20 mouse cellular contexts compared by ENCODE assay signal in the genomic region with DNA sequence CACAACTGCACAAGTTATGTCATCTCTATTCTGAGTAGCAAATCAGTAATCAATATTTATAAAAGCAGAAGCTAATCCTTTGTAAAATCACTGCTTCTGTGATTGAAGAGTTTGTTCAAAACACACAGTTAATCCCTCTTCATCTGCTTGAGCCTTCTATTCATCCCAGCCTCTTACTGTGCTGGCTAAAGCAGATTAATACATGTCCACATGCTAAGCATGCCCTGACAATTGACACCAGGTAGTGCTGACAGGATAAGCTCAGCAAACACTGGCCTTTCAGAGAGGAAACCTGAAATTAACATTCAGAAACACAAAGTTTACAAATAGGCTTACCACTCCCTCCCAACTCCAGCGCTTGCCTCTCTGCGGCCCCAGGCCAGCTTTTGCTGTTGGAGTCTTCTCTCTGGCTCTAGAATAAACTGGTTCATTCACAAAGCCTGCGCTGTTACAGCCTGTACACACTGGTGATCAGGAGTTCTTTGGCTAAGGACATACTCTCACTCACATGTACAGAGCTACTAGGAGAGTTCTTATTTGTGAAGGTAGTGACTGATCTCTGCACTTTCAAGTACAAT.
DNase-seq lines count a peak whose midpoint lies in the region; ATAC-seq lines count a peak whose summit lies in the region.
"Had no signal": no experiment of that assay in that cellular context is flagged by ENCODE, and none has a peak within 500 bp of the region (broad histone marks: within the 10 kb centered on the region; RNA-seq: fewer than 3 reads in every experiment).

No protein-coding gene starts in this region.

- no peak overlapping the region for H3K4me2 ChIP-seq in hindbrain, embryonic 13.5 days
- no peak overlapping the region for H3K4me2 ChIP-seq in hindbrain, embryonic 11.5 days (replicated peaks; ENCODE audit: low read depth, low read length)
- H3K4me2 ChIP-seq in neural tube, embryonic 13.5 days: no peak overlapping the region
- H3K4me2 ChIP-seq in embryonic facial prominence, embryonic 11.5 days (ENCODE audit: low read depth, low read length): no peak overlapping the region
- H3K4me2 ChIP-seq: limb, embryonic 12.5 days; liver, embryonic 15.5 days had no signal

- no peaks in the 10 kb centered on the region for H3K4me1 ChIP-seq in hindbrain, embryonic 13.5 days (replicated peaks)
- no peaks in the 10 kb centered on the region for H3K4me1 ChIP-seq in hindbrain, embryonic 11.5 days (replicated peaks; ENCODE audit: control insufficient read depth, insufficient read depth, low read length)
- peaks cover 12% of the 10 kb centered on the region for H3K4me1 ChIP-seq in neural tube, embryonic 13.5 days (replicated peaks)
- no peaks in the 10 kb centered on the region for H3K4me1 ChIP-seq in embryonic facial prominence, embryonic 11.5 days (ENCODE audit: control insufficient read depth, insufficient read depth, low read length)
- H3K4me1 ChIP-seq: liver, embryonic 15.5 days had no signal

- no peak overlapping the region for H3K9ac ChIP-seq in hindbrain, embryonic 13.5 days
- H3K9ac ChIP-seq in hindbrain, embryonic 11.5 days (ENCODE audit: low read depth, low read length): no peak overlapping the region
- no peak overlapping the region for H3K9ac ChIP-seq in neural tube, embryonic 13.5 days
- H3K9ac ChIP-seq in embryonic facial prominence, embryonic 11.5 days (replicated peaks; ENCODE audit: low read length): no peak overlapping the region
- H3K9ac ChIP-seq: limb, embryonic 12.5 days; liver, embryonic 15.5 days had no signal

- 69% methylated on average over 3 of the region's 3 CpGs for WGBS in hindbrain, embryonic 13.5 days
- 76% methylated on average over 3 of the region's 3 CpGs for WGBS in hindbrain, embryonic 11.5 days
- 36% methylated on average over 3 of the region's 3 CpGs for WGBS in neural tube, embryonic 13.5 days
- 34% methylated on average over 3 of the region's 3 CpGs for WGBS in embryonic facial prominence, embryonic 11.5 days

- H3K27me3 ChIP-seq in hindbrain, embryonic 13.5 days: no peaks in the 10 kb centered on the region
- no peaks in the 10 kb centered on the region for H3K27me3 ChIP-seq in hindbrain, embryonic 11.5 days (ENCODE audit: control insufficient read depth, insufficient read depth, low read length)
- H3K27me3 ChIP-seq in neural tube, embryonic 13.5 days: no peaks in the 10 kb centered on the region
- no peaks in the 10 kb centered on the region for H3K27me3 ChIP-seq in embryonic facial prominence, embryonic 11.5 days (ENCODE audit: control insufficient read depth, insufficient read depth, low read length)
- H3K27me3 ChIP-seq: liver, embryonic 15.5 days had no signal

- H3K27ac ChIP-seq in hindbrain, embryonic 13.5 days: peak overlapping the region; percentile 26; the same call in 1 of the 2 replicates
- H3K27ac ChIP-seq in hindbrain, embryonic 11.5 days (ENCODE audit: low read depth, low read length): no peak overlapping the region
- peak overlapping the region; percentile 42; the same call in 1 of the 2 replicates for H3K27ac ChIP-seq in neural tube, embryonic 13.5 days (replicated peaks)
- H3K27ac ChIP-seq in embryonic facial prominence, embryonic 11.5 days (replicated peaks; ENCODE audit: low read depth, low read length): no peak overlapping the region
- H3K27ac ChIP-seq: limb, embryonic 12.5 days; liver, embryonic 15.5 days had no signal

- H3K4me3 ChIP-seq in hindbrain, embryonic 13.5 days: no peak overlapping the region
- no peak overlapping the region for H3K4me3 ChIP-seq in hindbrain, embryonic 11.5 days (ENCODE audit: low read depth, low read length)
- H3K4me3 ChIP-seq in neural tube, embryonic 13.5 days: no peak overlapping the region
- no peak overlapping the region for H3K4me3 ChIP-seq in embryonic facial prominence, embryonic 11.5 days (ENCODE audit: low read depth, low read length)
- H3K4me3 ChIP-seq: limb, embryonic 12.5 days; liver, embryonic 15.5 days had no signal

- no peaks in the 10 kb centered on the region for H3K9me3 ChIP-seq in hindbrain, embryonic 13.5 days
- H3K9me3 ChIP-seq in hindbrain, embryonic 11.5 days (ENCODE audit: control insufficient read depth, low read length): no peaks in the 10 kb centered on the region
- no peaks in the 10 kb centered on the region for H3K9me3 ChIP-seq in neural tube, embryonic 13.5 days
- H3K9me3 ChIP-seq in embryonic facial prominence, embryonic 11.5 days (replicated peaks; ENCODE audit: control insufficient read depth, low read length): no peaks in the 10 kb centered on the region
- H3K9me3 ChIP-seq: limb, embryonic 12.5 days; liver, embryonic 15.5 days had no signal

- ATAC-seq in hindbrain, embryonic 13.5 days (ENCODE audit: low FRiP score): no peak
- no peak for ATAC-seq in hindbrain, embryonic 11.5 days (ENCODE audit: low FRiP score)
- no peak for ATAC-seq in neural tube, embryonic 13.5 days (ENCODE audit: low read depth)
- no peak for ATAC-seq in embryonic facial prominence, embryonic 11.5 days (replicated peaks; ENCODE audit: insufficient number of reproducible peaks, low FRiP score, low TSS enrichment, low read depth)
- ATAC-seq in megakaryocyte, adult 5-6 weeks (ENCODE audit: poor library complexity, severe bottlenecking): no peak
- ATAC-seq: forebrain, embryonic 16.5 days had no signal

- no peak for DNase-seq in hindbrain, embryonic 11.5 days (ENCODE audit: low spot score)
- DNase-seq in neural tube, embryonic 10.5 days (ENCODE audit: extremely low spot score, low spot score): no peak
- DNase-seq in embryonic facial prominence, embryonic 11.5 days (ENCODE audit: low spot score): peak; percentile 30
- no peak for DNase-seq in left cerebral cortex, postnatal 4 days
- no peak for DNase-seq in ovary, postnatal 10 days (ENCODE audit: low spot score)
- DNase-seq: adrenal gland, adult 8-10 months; B cell, adult 2 months; cerebellum, adult 8-10 months; gastrocnemius, postnatal 25 days; heart, postnatal 14 days; kidney, adult 8-10 months; lung, postnatal 4 days; right cerebral cortex, postnatal 25 days; thymus, adult 18-20 months had no signal

- H3K36me3 ChIP-seq in hindbrain, embryonic 13.5 days: no peaks in the 10 kb centered on the region
- no peaks in the 10 kb centered on the region for H3K36me3 ChIP-seq in hindbrain, embryonic 11.5 days (ENCODE audit: control insufficient read depth, insufficient read depth, low read length)
- H3K36me3 ChIP-seq in neural tube, embryonic 13.5 days: no peaks in the 10 kb centered on the region
- H3K36me3 ChIP-seq in embryonic facial prominence, embryonic 11.5 days (replicated peaks; ENCODE audit: control insufficient read depth, insufficient read depth, low read depth, low read length): no peaks in the 10 kb centered on the region
- H3K36me3 ChIP-seq: limb, embryonic 12.5 days; liver, embryonic 15.5 days had no signal

- intact Hi-C loops in left cerebral cortex, postnatal 4 days (cut with DNase I): no loop called here

Comparison
In these comparisons a context has a peak if more than half of its experiments do, and no peak if none do; other contexts are left out.
1. H3K27ac ChIP-seq: peak in hindbrain, embryonic 13.5 days (single experiment) and neural tube, embryonic 13.5 days (single experiment); none in hindbrain, embryonic 11.5 days (single experiment) and embryonic facial prominence, embryonic 11.5 days (single experiment).